Mouse (Mus musculus): ENCODE data around the gene Spata3.
A peak's percentile ranks its signal among the peaks of the same experiment; 100 is the strongest.
"Not testable (repeated sequence)": the region's sequence is repeated elsewhere in the genome, so short reads cannot be mapped to it uniquely, and the experiment has no call there.

The Spata3 gene

DNA sequence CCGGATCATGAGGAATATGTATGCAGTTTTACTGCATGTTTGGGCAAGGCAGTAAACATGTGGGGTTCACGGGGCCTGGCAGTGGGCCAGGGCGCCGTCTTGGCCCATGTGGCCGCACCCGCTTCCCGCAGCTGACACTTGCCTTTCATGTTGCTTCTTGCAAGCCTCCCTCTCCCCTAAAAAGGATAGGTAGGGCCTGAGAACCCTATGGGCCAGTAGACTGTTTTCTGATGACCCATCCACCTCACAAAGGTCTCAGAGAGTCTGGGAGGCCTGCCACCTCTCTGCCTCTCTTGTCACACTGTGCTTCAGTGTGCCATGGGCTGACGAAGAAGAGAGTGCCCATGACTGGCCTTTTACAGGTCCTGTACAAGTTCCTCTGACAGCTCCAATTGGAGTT is at the start of gene Spata3:
Spata3 (plus strand) TSS at position 301 of the 400 bp plus-strand sequence.
- DNase-seq, result no peak

DNA sequence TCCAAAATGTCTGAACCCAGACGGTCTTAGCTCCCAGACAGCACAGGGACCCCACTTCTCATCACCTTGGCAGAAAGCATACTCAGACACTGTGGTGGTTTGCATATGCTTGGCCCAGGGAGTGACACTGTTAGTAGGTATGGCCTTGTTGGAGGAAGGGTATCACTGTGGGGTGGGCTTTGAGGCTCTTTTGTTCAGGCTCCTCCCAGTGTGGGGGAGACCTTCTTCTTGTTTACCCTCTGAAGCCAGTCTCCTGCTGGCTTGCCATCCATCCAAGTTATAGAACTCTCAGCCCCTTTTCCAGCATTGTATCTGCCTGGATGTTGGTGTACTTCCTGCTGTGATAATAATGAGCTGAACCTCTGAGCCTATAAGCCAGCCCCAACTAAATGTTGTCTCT is 47.5 kb upstream of the Spata3 start:
- no peak for DNase-seq

GRCm38 (mm10) chr1:85969519-85969918 is 47.1 kb upstream of the Spata3 start:
- DNase-seq, result no peak

DNA sequence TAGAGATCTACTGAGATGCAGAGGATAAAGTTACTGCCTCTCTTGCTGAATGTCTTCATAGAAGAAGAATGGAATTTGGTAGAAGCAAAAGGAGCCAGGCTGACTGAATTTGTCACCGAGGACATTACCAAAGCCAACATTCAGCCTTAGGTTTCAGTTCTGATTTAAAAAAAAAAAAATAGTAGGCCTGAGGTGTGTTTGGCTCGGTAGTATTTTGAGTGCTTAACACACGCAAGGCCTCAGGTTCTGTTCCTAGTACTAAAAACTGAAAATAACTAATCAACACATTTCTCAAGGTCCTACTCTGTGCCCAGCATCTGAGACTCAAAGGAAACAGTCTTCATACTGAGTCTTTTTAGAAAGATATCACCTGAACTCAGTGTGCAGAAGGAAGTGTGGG is 45.5 kb upstream of the Spata3 start:
- DNase-seq, result no peak

DNA sequence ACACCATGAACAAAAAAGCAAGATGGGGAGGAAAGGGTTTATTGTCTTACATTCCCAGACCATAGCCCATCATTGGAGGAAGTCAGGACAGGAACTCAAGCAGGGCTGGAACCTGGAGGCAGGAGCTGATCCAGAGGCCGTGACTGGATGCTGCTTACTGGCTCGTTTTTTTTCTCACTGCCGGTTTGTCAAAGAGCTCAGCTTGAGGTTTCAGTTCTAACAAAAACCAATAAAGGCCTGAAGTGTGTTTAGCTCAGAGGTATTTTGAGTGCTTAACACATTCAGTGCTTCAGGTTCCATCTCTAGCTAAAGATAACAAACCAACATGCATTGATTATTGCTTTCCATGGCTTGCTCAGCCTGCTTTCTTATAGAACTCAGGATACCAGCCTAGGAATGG is 44.3 kb upstream of the Spata3 start:
- DNase-seq, result no peak

- DNase-seq, result no peak
These were observed 43.1 kb upstream of the Spata3 start for GRCm38 (mm10) chr1:85973468-85973877.

DNA sequence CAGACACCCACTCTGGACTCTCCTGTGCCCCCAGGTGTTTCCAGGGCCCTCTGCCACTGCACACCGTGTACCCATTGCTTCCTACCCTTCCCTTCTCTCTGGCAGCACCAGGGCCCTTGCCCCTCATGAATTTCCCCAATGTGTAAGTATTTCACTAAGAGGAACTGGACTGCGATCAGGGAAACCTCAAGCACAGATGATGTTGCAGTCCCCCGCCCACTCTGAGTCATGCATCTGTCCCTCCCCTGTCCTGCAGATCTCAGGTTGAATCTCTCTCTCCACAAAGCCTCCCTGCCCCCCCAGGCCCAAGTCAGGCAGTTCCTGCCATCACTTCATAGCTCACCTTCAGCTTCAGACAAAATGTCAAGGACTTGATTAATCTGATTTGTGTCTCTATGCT is 38.9 kb upstream of the Spata3 start:
- no peak for DNase-seq

- peak; percentile 47 to 64 for DNase-seq
These were observed 34.8 kb upstream of the Spata3 start for GRCm38 (mm10) chr1:85981738-85982357.

GRCm38 (mm10) chr1:85985784-85986183 is 30.8 kb upstream of the Spata3 start:
- no peak for DNase-seq

DNA sequence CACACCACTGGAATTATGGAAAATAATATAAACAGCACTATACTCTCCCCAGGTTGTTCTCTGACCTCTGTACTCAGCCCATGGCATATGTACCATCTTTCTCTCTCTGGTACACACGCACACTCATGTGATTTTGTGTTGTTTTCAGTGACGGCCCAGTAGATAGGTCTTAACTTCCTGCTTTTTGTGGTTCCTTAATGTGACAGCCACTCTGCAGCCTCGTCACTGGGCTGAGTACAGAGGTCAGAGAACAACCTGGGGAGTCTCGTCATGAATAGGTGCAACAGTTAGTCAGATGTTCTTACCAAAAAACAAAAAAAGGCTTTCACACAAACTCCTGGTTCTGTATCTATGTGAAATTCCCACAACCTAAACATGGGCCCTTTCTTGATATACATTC is 28.3 kb upstream of the Spata3 start:
- no peak for DNase-seq

DNA sequence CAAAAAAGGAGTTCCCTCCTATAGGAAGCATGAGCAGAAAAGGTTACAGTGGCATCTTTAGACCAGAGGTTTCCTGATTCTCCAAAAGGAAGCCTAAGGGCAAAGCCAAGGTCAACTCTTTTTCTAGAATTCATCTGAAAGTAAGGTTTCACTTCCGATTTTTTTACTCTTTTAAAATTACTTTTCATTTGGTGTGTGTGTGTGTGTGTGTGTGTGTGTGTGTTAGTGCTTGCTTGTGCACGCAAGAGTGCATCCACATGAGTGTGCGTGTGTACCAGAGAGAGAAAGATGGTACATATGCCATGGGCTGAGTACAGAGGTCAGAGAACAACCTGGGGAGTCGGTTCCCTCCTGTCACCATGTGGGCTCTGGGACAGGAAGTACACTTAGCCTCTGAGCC is 27.7 kb upstream of the Spata3 start:
- DNase-seq, result not testable (repeated sequence)

DNA sequence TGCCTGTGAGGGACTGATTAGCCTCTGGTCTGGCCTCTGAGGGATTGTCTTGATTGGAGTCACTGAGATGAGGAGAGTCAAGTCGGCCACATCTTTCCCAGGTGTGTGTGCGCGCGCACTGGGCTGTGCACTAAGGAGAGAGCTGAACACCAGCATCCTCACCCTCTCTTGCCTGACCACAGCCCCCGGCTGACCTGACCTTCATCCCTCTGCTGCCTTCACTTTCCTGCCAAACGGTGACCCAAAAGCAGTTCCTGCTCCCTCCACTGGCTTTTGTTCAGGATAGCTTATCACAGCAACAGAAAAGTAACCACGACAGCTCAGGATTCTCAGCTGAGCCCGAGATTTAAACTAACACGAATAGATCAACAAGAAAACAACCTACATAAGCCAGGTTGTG is 24.4 kb upstream of the Spata3 start:
- no peak for DNase-seq

GRCm38 (mm10) chr1:85993541-85993940 is 23.1 kb upstream of the Spata3 start:
- DNase-seq, result no peak

DNA sequence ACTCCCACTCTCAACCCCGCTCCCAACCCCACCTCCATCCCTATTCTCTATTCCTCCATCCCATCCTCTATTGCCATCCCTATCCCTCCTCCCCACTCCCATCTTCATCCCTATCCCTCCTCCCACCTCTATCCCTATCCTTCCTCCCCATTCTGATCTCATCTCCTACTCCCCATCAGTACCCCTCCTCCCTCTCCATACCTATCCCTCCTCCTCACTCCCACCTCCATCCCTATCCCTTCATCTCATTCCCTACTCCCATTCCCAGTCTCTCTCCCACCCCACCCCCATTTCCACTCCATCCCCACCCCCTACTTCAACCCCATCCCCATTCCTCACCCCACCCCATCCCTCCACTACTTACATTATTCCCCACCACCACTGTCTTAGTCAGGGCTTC is 19.4 kb upstream of the Spata3 start:
- no peak for DNase-seq

- DNase-seq, result no peak
These were observed 18.6 kb upstream of the Spata3 start for GRCm38 (mm10) chr1:85998012-85998411.

DNA sequence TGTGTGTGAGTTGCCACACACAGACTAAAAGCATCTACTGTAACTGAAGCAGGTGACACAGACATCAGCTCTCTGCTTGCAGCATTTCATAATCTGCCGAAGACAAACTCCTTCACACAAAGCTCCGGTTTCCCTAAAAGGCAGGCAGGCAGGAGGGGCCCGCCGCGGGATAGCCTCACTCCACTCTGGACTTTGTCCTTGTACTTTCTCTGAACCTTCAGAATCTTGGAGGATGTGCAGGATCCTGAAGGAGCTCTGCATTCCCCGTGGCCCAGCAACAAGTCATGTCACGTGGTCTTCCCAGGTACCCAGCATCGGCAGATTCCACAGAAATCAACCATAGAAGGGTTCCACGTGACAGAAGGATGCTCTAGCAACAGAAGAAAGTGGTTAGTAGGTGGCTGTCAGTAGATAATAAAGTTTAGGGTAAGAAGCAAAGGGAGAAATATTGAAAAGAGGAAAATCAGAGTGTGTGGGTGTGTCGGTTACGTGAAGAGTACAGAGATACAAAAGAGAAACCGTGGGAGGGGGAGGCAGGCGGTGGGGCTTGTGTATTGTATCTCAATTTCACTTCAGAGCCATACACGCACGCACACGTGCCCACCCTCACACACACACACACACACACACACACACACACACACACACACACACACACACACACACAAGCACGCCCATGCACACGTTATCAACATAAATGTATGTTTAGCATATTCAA is 16.6 kb upstream of the Spata3 start:
- DNase-seq, result no peak

GRCm38 (mm10) chr1:86005540-86005939 is 11.1 kb upstream of the Spata3 start:
- no peak for DNase-seq

DNA sequence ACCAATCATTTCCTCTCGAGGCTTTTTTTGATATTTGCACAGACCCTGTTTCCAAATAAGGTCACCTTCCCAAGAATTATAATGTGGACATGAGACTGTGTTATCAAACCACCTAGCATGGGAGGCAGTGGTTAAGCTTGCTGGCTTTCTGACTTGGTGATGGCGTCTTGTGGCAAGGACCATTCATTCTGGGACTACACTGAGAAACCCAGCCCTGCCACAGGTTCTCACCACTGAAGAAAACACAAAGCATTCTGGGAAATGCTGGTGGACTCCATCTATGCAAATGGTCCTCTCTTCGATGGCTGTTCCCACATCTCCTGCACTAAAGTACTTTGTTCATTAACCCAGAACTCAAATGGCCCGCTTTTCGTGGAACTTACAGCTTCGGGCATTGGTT is 10.6 kb upstream of the Spata3 start:
- DNase-seq, result no peak

DNA sequence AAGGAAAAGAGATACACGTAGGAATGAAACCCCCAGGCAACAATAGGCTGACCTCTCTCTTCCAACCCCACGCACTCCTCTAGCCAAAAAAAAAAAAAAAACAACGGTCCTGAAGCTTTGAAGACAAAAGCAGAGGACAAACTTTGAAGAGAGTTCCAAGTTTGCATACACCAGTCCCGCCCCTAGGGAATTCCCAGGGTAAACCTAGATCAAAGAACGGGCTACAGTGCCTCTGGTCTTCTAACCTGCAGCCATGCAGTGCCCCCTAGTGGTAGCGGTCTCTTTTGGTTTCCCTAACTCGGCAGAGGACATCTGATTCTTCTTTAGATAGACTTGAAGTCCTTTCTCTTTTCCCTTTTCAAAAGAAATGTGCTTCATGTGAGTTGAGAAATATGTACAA is 8.8 kb upstream of the Spata3 start:
- peak; percentile 64 to 88 for DNase-seq

- DNase-seq, result not testable (repeated sequence)
These were observed 858 bp upstream of the Spata3 start for GRCm38 (mm10) chr1:86015758-86016157.

DNA sequence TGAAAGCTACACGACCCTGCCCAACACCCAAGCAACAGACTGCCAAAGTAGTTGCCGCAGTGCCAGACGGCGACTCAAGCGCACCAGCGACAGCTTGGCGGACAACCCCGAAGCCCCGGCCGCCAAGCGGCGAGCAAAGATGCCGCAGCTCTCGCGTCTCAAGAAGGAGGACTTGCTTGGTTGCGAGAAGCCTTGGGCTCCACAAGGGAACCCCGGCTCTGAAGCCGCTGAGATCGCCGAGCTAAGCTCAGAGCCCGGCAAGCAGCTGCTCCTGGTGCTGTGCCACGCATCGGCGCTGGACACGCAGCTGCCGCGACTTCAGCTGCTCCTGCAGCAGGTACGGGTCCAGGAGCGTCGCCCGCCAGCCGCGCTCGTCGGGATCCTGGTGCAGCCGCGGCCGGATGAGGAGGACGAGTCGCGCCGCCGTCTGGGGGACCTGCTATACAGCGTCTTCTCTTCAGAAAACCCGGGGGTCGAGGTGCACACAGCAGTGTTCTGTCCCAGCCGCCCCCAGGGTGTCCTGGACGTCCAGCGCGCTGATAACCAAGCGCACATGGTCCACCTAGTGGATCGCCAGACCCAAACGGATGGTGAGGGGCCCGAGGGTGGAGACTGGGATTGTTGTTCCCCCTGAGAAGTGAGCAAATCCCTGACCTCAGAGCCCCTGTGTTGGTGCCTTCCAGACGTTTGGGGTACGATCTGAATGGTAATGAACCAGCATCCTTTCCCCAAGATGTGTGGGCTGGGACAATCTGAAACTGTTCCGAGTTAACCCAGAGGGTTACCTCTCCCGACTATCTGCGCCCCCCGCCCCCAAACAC is 1.8 kb downstream of the Spata3 start:
- DNase-seq, result peak in 1 of 2 experiments; percentile 19

DNA sequence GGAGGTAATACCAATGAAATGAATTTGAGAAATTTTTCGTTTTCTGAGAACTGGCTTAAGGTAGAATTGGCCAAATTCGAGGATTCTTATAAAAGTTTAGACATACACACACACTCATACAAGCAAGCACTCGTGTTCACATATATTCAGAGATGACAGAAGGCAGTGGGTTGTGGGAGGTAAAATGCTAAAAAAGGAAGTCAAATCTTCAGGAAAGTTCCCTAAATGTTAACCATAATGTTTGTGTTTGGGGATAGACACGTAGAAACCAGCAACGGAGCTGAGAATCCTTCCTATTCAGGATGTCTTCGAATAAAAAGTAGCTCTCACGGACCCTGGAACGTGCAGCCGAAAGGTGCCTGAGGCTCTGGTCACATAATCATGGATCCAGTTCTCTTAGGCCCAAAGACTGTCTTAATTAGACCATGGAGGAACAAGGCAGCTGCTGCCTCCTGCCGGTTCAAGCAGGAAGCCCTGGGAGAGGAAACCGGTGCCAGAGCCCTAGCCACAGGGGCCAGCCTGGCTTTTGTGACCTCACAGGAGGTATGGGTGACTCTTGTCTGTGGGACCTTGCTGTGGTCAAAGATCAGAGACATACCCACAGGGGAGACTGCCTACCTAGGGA is 4.9 kb downstream of the Spata3 start:
- no peak for DNase-seq

DNA sequence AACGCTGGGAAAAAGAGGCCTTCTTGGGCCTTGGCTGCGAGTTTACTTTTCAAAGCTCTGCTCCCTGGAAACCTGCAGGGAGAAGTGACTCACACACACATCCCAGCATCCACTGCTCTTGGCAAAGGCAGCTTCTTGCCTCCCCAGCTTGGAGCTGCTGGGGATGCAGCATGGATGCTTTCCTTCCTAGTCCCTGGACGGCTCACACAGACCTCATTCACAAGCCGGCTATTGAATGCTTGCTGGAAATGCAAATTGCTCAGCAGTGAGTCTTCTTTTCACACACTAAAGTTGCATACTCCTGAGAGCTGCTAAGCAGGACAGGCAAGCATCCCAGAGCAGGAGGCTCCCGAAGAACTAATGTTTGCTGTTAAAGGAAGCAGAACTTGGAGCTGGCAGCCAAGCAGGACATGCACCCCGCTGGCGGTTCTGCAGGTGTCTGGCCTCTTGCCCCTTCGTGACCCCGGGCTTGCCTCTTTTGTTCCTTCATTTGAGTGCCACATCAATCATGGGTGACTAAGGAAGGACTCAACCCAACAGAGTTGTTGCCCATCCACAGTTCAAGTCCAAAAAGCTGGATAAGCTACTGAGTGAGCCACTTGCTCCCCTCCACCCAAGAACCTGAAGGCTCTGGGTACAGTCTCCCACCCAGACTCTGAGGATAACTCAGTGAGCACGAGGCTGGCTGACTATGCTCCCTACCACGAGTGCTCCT is 15.8 kb downstream of the Spata3 start:
- no peak for DNase-seq

Data from kidney, adult 8-10 months (tissue).